Mouse (Mus musculus): ENCODE measurements around the gene Senp5.

Senp5 gene

DNA sequence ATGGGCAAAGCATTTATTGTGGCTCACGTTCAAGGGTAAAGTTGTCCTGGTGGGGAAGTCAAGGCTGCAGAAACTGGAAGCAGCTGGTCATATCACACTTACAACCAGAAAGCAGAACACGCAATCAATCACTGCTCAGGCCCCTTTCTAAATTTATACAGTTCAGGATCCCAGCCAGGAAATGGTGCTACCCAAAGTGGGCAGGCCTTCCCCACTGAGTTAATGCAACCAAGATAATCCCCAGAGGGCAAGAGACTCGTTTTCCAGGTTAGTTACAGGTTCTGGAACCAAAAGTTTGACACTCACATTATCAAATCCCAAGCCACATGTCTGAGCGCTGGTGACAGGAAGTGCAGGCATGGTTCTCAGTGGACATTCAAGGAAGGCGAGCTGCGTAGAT is 64.2 kb downstream of the Senp5 start:
- no peak for DNase-seq

DNA sequence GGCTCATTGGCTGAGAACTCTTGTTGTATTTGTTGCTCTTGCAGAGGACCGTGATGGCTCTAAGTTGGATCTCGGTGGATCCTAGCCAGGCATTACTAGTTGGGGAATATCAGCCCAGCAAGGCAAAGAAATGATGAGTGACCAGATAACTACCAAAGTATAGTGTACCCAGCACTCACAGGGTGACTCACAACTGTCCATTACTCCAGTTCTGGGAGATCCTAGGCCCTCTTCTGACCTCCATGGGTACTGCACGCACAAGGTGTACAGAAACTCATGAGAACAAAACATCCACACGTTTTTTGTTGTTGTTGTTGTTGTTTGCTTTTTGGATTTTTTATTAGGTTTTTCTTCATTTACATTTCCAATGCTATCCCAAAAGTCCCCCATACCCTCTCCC is 66.5 kb downstream of the Senp5 start:
- DNase-seq: no peak

DNA sequence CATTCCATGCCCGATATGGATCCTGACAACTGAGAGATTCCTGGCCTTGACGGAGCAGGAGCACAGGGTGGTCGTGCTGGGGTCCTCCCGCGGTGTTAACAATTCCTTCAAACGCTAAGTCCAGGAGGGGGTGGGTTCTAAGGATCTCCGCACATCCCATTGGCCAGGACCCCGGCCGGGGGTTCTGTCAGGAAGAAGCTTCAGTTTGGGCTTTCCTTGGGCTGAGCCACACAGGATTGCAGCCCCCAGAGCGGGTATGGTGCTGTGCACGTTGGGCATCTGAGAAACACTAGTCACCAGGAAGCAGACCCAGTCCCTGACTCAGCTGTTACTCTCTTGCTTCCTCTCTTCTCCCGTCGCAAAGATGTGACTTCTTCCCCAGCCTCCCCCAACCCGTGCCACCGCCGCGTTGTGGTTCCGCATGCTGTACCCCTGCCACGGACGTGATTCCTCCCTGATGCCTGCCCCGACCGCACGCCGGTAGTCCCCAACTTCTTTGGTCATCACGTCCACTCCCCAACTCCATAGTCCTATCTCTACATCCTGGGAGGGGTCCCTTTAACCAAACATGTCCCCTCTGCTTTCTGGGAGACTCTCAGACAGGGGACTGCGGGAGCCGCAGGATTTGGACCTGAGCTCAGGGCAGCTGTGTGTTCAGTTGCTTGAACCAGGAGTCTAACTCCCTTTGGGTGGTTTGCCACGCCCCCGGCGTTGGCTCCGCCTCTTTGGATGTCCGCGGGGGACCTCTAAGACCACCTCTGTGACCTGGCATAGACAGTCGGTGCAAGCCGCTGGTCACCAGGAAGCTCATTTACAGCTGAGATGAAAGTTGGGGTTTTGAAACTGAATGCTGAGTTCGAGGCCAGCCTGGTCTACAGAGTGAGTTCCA is 67.8 kb downstream of the Senp5 start:
- peak; percentile 52 for DNase-seq

DNA sequence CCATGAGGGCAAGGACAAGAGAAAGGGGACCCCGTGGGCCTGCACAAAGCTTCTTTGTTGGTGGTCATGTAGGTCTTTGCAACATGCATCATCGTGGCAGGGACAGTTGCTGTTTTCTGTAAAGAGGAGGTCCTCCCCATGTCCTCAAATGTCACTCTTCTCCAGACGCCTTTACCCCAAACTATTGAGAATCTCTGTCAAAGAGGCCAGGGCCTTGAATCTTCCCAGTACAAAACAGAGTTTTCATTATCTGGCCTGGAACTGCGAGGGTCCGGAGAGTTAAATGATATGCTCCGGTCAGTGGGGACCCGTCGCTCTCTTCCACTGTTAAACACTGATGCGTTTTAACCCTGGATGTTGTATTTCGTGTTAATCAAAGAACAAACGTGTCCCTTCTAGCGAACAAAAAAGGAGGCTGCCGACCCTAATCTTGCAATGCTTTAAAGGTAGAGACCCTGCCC is 68.5 kb downstream of the Senp5 start:
- DNase-seq: no peak

DNA sequence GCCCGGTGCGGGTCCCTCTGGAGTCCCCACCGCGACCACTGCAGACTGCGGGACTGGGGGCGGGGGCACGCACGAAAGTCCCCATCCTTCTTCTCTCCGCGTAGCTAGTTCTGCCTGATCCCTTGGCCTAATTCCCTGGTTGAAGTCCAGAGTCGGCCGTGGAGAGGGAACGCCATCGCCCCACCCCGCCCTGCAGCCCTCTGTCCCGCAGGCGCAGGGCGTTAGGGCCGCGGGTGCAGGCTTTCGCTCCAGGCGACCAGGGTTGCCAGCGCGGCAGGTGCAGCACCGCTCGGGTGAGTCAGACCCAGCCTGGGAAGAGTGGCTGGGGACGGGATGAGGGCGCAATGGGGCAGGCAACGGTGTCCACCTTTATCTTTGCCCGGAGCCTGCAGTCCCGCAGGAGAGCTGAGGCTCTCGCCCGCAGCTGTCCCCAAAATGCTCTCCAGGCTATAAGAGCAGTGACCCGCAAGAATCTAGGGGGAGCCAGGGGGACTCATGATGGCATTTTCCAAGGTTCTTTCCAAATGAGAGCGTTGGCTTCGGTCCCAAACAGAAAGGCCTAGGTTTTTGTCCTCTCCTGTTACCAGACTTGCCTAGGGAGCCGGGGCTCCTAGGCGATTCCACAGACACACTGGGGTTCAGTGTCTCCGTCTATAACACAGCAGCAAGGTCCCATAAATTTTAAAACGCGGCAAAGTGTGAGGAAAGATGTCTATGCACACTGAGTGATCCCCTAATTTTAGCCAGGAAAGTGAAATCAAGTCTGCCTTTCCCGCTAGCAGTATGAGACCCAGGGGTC is 69.1 kb downstream of the Senp5 start, which contains the start of gene Pigz:
TSS of gene Pigz (plus strand) at position 101 of the 799 bp plus-strand sequence.
- peak; percentile 81 for DNase-seq

DNA sequence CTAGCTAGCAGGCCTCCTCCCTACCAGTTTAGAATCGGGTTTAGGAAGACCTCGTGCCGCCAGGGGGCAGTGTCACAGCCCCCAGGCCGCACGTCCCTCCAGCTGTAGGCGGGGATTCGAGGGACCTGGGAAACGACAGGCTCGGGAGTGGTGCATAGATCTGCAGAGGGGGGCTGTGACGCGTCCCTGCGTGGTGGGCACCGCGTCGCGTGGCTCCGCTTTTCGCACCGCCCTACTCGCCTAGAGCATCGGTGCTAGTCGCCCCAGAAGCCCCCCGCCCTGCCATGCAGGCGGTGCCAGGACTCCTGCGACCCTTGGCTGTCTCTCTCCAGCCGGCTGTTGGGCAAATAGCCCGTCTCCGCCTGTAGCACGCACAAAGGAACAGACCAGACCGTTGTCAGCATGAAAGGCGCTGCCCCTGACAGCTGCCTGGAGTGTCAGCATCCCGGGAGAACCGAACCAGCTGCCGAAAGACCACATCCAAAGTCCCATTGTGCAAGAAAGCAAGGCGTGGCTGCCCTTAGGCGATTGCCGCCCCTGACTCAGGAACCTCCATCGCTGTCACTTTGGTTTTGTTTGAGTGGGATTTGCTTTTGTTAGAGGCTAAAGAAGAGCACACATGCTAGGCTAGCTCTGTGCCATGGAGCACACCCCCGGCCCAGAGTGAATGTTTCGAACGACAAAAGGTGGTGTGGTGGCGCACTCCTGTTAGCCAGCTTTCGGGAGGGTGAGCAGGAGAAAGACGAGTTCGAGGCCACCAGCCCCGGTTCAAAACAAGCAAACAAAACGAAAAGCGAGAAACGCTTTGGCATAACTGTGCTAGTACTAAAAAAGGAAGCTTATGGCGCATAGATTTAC is 70.0 kb downstream of the Senp5 start:
- DNase-seq: peak; percentile 98

DNA sequence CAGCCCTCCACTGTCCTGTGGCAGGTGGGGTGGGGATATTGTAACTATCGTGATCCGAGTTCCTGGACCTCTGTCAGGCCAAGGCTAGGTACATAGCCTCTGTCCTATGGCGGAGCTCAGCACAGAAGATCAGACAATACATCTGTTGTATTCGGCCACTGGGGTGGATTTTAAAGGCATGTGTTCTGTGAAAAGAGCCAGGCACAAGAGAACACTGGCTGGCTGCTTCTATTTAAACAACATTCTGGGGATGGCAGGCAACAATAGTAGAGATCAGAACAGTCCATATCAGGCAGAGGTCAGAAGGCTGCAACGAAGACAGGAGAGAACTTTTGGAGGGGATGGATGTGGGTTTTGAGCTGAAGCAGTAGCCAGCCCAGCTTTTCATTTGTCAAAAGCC is 70.8 kb downstream of the Senp5 start:
- DNase-seq: peak; percentile 79

DNA sequence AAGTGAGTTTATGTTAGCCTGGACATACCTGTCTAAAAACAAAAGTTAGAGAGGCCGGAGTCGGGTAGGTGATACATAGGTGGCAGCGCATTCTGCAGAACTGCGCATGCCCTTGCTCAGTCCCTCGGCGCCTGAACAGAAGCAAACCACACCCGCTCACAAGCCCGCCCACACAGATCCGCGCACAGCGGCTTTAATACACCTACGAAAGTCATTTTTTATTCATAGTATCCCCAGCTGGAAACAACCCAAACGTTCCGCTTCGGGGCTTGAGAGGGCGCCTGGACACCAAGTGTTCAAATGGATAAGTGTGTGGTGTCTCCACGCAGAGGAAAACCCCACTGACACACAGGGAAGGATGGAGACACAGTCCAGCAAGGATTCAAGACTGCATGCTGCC is 71.8 kb downstream of the Senp5 start:
- DNase-seq: no peak

DNA sequence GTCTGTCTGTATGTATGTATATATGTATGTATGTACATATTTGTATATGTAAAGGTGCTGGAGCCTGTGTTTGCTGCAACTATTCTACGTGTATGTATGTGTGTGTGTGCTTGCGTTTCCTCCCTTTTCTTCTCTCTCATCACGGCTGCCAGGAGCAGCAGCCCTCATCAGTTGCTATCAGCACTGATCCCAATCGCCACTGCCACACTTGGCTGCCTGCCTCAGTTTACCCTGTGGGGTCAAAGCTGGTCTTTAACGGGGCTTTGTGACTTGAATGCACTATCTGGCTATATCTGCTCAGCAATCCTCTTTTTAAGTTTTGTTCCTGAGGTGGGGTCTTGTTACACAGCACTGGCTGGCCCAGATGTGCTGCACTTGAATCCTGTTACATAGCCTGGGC is 75.7 kb downstream of the Senp5 start:
- DNase-seq: no peak

DNA sequence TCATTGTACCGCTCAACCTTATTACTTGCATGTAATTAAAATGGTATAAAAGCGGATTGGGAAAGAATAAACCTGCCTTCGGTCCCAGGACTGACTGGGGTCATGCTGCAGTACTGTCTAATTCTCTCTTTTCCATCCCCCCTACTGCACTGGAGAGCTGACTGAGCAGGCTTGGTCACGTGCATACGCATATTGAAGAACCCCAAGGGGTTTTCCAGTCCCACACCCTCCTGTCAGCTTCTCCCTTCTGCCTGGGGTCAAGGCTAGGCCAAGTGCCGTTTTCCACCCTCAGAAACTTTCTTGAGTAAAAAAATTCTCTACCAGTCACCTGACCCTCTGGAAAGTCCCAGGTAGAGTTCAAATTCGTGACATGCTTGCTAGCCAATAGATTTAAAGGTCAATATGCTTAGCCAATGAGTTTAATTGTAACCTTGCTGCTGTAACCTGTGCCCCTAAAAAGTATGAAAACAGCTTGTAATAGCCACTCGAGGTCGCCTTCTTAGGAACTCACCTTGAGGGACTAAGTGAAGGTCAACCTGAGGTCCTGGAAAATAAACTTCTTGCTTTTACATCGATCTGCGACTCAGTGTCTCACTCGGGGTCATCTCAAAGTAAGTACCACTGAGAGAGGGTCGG is 76.4 kb downstream of the Senp5 start:
- no peak for DNase-seq

DNA sequence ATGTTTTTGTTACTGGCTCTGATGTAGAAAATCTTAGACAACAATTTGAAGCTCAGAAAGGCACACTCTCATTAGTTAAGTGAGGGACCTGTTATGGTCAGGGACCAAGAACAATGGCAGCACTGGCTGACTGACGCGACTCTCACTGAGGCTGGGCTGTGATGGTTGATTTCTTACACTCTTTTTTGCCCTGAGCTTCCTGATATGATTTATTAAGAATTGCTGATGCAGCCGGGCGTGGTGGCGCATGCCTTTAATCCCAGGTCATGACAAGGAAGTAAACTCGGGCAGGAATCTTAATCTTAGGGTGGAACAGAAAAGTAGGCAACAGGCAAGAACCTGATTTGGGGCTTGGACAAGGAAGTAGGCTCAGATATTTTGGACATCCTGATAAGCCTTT is 77.0 kb downstream of the Senp5 start:
- no peak for DNase-seq

DNA sequence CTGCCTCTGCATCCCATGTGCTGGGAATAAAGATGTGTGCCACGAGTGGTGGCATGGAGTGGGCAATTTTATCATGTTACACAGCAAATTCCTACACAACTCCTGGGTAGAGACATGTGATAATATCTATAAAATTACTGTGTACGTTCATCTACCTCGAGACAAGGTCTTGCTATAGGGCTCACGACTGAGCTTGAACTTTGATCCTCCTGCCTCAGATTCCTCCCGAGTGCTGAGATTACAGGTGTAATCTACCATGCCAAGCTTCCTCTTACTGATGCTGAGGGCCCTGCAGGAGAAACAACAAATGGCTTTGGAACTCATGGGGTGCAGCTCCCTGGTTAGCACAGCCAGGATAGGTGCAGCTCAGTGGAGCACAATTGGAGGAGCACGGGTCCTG is 78.7 kb downstream of the Senp5 start:
- DNase-seq: no peak

DNA sequence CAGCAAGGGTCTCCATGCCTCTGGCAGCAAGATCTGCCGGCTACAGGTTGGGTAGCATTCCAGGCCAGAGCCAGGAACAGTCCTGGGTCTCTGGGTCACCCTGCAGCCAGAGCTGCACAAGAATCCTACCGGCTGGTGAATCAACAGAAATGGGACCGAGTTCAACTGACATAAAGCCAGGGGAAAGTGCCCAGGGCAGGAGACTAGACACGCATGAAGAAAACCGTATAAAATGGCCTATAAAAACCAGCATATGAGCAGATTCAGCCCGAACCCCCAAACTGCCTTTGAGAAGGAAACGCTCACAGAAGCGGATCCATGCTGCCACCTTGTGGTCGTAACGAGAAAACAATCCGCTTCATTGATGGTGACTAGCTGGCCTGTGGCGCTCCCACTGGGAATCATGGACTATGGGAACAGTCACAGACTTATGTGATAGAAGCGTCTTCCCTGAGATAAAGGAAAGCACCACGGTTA is 84.8 kb downstream of the Senp5 start:
- peak; percentile 91 for DNase-seq

DNA sequence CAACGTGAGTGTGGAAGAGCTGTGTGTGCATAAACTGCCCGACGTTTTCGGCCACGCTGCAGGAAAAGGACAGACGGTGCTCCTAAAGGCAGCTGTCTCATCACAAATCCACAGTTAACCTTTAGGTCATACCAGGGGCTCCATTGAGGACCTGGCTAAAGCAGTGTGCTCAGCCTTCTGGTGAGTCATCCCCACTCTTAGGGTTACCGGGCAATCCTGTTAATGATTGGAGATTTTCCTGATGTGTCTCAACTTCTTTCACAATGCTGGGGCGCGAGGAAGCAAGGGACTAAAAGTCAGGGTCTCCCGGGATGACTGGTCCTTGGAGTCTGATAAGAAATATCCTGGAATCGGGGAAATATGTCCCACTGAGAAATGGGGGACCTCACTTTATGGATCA is 85.3 kb downstream of the Senp5 start:
- no peak for DNase-seq

DNA sequence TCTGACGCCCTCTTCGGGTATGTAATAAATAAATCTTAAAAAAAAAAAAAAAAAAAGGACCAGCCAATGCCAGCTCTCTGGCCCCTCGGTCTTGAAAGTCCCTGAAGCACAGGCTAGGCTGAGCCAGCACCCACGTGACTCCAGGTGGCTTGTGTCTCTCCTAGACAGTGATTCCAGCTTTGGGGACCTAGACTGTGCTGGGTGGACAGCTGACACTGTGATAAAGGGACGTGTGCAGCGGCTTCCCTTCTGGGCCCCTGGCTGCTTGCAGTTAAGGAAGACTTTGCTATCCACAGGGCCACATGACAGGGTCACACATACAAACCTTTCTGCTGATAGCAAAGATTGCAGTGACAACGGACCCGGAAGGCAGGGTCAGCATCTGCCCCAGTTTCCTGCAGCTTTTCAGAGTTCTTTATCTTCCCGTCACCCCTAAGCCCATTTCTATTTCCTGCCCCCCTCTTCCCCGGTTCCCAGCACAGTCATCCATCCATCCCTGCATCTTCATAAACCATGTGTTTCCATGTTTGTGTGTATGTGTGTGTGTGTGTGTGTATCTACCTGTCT is 92.7 kb downstream of the Senp5 start:
- DNase-seq: no peak

Measured in retina, postnatal 1 day (tissue).